Mouse (Mus musculus) heart, postnatal 4 days (tissue): ENCODE results near the gene Spaca9. TPM values are rescaled to one million over a fixed set of nuclear protein-coding genes. Genes with fewer than 3 reads are reported as not detected.

Experiments
- DNase-seq: peaks from one replicate; pipeline ENCODE4 v3.0.0; 2021
- microRNA-seq, 2 experiments: library from miRNA; unstranded; fragments of <30 nt; microRNA quantifications; one replicate each; pipeline ENCODE4 v1.2.0; 2021 to 2022
- total RNA-seq, 2 experiments: library from RNA; stranded (reverse); gene quantifications; 2 replicates each; pipeline ENCODE4 v1.2.3; 2021

Spaca9 gene
- total RNA-seq, 2 experiments from 2014 or later: 0.59 to 0.71 TPM

DNA sequence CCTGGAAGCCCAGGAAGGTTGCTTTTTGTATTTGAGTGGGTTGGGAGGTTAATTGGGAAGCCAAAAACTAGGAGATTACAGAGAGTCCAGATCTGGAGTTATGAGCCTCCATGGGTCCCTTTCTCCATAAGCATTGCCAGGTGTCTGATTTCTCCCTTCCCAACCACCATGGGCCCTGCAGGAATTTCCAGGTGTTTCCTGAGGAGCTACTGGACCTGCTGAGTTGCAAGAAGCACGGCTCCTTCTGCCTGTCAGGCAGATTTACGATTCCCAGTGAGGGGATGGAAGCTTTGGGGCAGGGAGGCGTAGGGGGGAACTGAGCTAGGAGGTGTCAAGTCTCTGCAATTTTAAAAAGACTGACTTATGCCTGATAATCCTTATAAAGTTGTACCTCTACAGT, 33.7 kb downstream of the Spaca9 start:
- no peak for DNase-seq

DNA sequence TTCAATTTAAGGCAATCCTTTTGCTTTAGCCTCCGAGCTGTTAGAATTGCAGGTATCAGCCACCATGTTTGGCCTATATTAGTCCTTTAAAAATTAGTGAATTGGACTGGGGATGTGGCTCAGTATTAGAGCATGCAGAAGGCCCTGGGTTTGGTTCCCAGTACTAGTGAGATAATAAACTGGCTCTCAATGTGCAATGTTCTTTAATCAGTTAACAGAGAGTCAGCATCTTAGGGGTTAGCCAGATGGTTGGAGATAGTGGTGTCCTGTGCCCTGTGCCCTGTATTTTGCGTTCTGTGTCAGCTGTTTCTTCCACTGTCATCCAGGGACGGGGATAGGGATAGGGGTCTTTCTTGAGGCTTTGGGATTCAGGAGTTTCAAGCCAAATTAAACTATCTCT, 36.6 kb downstream of the Spaca9 start:
- DNase-seq: no peak

DNA sequence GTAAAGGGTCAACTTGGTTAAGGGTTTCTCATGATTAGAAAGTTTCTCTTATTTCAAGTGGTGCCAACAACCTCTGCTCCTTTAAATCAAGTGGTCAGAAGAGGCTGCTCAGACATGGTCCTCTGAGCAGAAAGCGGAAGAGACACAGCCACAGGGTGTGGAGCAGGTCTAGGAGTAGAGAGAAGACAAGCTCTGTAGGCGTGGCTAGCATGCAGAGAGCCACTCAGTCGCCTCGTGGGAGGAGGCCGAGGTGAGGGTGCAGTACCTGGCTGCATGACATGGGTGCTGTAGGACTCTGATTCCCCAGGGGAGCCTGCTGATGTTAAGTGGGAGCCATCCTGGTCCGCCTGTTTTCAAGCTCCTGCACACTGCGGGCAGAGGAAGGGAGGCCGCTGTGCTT, 43.3 kb downstream of the Spaca9 start:
- DNase-seq: no peak

DNA sequence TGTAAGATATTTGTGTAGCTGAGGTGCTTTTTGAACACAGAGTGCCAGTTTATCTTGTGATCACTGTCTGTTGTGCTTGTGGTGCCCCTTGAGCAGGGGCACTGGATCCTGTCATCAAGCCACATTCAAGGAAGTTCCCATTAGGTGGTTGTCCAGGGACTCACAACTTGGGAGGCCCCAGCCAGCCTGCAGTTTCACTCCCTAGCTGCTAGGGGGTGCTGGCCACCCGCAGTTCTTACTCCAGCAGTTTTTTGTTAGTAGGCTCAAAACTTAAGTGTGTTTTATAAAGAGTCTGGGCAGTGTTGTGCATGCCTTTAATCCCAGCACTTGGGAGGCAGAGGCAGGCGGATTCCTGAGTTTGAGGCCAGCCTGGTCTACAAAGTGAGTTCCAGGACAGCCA, 45.2 kb downstream of the Spaca9 start:
- peak; percentile 16 for DNase-seq

DNA sequence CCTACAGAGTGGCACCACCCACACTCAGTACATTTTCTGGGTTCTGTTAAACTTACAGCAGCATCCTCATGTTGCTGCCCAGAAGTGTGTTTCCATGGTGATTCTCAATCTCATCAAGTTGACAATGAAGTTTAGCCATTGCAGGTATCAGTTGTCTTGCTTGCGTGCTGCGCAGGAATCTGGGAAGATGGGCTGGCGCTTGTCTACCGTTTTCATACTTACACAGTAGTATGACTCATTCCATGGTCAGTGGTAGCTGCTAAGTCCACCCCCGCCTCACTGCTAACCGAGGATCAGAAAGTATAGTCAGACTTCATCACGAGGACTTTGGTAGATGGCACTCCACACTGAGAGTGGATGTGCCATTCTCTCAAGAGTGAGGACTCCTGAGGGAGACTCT, 46.2 kb downstream of the Spaca9 start:
- DNase-seq: no peak

DNA sequence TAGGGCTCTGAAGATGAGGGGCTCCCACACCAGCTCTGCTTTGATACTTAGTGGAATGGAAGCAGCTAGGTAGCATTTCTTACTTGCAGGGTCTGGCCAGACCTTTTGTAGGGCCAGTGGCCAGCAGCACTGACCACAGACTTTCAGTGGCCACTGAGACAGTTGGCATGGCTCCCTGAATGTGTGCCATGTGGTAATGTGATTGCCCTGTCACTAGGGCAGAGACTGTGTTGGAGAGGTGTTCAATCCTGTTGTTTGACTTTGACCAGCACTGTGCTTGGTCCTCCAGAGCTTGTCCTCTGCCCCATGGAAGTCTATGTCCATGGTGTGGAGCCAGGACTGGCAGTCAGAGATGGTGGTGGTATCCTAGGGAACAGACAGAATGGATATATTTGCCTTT, 49.0 kb downstream of the Spaca9 start:
- DNase-seq: no peak

GRCm38 (mm10) chr2:28643081-28643480, 56.4 kb downstream of the Spaca9 start:
- DNase-seq: no peak

Small RNAs within 50 kb of the gene (microRNA-seq; reads per million reads assigned to microRNA genes)
- 0.35 to 1.2 reads per million in 2 experiments for gene Mir3088

Other genes starting within 250 kb of the Spaca9 start
- gene 1700007K13Rik, start 233.4 kb downstream of the Spaca9 start, total RNA-seq: not detected
- 10 to 100 TPM; 48.3 to 50.4 TPM for gene Mrps2, start 231.7 kb downstream of the Spaca9 start, total RNA-seq
- 1 to 10 TPM in 1 of 2 experiments, under 1 TPM in 1; 0.83 to 1.8 TPM for gene Gbgt1, start 202.8 kb downstream of the Spaca9 start, total RNA-seq
- 1 to 10 TPM in 1 of 2 experiments, not detected in 1; 1.2 TPM for gene Gm10134, start 193.6 kb downstream of the Spaca9 start, total RNA-seq
- 10 to 100 TPM; 23.9 to 26.0 TPM for gene Ralgds, start 186.6 kb downstream of the Spaca9 start, total RNA-seq
- not detected for gene Cel, start 136.3 kb downstream of the Spaca9 start, total RNA-seq
- gene Gtf3c5, start 116.0 kb downstream of the Spaca9 start, total RNA-seq: 10 to 100 TPM; 17.8 to 18.3 TPM
- not detected for gene Gfi1b, start 77.7 kb downstream of the Spaca9 start, total RNA-seq
- 10 to 100 TPM; 16.4 to 17.5 TPM for gene Tsc1, start 58.5 kb downstream of the Spaca9 start, total RNA-seq
- not detected for gene Ak8, start 437 bp upstream of the Spaca9 start, total RNA-seq
- gene Gtf3c4, start 140.6 kb upstream of the Spaca9 start, total RNA-seq: 10 to 100 TPM; 23.2 to 26.7 TPM
- gene Ddx31, start 140.7 kb upstream of the Spaca9 start, total RNA-seq: 1 to 10 TPM; 5.5 to 6.1 TPM
- gene Barhl1, start 216.9 kb upstream of the Spaca9 start, total RNA-seq: not detected